Mouse (Mus musculus) thymus, postnatal 10 days (tissue): ENCODE measurements around the gene Zdhhc21.

Experiments used
- DNase-seq, 2 experiments: peaks; one replicate each; pipeline ENCODE4 v3.0.0; 2021; ENCODE audit warnings: low spot score in 2 of 2

The Zdhhc21 gene

GRCm38 (mm10) chr4:82859131-82860125 lies at the start of gene Zdhhc21:
Gene Zdhhc21 (minus strand): TSS chr4:82859958.
- DNase-seq = peak; percentile 63 to 77

- no peak for DNase-seq
Observed at GRCm38 (mm10) chr4:82895227-82895626, 35.5 kb upstream of the Zdhhc21 start.

DNA sequence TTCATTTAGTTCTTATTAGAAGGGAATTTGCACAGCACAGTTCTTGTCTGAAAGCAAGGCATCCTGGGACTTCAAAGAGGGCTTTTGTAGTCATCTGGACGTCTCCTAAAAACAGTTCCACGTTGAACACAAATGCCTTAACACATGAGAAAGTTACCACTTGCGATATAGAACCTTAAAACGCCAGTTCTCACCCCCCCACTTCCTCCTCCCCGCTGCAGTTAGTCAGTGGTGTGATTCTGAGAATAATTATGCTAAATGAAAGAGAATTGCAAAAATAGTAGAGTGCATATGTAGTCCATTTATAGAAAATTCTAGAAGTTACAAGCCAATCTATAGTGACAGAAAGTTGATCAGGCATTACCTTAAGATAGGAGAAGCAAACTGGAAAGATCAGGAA lies 32.5 kb upstream of the Zdhhc21 start:
- DNase-seq = no peak

- DNase-seq = no peak
Observed at GRCm38 (mm10) chr4:82891566-82891965, 31.8 kb upstream of the Zdhhc21 start.

GRCm38 (mm10) chr4:82891049-82891448 lies 31.3 kb upstream of the Zdhhc21 start:
- no peak for DNase-seq

GRCm38 (mm10) chr4:82890585-82890984 lies 30.8 kb upstream of the Zdhhc21 start:
- DNase-seq = no peak

DNA sequence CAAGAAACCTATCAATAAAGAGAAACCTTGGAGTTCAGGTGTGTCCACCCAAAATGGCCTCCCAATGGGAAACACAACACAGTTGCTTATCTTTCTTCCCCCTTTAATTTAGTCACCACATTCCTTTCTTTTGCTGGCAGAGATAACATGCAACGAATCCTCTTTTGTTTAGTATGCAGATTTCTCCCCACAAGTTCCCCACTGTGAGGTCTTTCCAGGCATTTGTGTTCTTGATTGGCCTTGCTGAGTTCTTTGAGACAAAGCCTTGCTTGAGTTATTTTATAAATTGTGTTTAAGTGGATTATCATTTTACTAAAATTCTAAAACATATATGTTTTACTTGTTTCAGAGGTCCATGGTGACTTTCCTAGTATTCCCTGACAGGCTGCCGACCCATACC lies 26.4 kb upstream of the Zdhhc21 start:
- DNase-seq = no peak

DNA sequence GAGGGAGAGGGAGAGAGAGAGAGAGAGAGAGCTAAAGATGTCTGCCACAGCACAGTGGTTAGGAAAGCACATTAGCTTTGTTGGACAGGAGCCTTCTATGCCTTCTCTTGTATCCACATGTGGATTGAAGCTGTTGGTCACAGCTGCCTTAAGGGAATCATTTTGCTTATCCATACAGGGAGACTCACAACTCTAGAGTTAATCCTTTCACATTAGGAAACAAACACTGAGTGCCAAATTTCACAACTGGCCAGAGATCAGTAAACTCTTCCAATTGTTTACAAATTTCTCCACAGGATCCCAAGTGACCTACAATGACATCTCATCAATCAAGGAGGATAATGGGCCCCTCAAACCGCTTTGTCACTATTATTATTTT lies 25.8 kb upstream of the Zdhhc21 start:
- no peak for DNase-seq

- DNase-seq = no peak
Observed at GRCm38 (mm10) chr4:82884636-82885534, 25.1 kb upstream of the Zdhhc21 start, which contains the start of gene Cer1. Gene Cer1 (minus strand): TSS chr4:82885148.

DNA sequence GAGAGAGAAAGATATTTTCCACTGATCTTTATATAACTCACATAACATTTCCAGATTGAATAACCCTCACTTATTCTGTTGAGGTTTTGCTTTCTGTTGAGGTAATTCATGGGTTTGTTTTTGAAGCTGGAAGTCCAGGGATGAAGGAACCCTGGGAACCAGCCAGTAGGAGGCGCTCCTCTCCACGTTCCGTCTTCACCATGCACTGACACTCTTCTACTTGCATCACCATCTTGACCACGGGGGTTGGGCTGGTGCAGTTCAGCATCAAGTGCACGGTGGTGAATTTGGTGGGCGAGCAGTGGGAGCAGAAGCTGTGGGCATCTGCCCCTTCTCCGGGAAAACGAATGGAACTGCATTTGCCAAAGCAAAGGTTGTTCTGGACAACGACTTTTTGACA lies 22.7 kb upstream of the Zdhhc21 start:
- no peak for DNase-seq

DNA sequence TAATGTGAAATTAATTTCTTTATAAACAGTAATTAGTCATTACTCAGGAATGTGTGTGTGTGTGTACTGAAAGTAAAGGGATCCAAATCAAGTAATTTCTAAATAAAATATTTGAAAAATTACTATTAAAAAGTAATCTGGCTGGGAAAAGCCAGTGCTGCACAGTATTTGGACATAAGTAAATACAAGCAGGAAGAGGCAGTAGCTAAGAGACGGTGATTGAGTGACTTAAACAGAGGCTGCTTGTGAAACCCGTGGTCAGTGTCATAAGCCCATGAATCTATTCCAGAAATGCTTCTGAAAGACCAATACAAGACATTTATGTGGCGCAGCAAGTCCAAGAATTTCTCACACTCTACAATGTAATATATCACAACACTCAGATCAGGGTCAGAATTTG lies 21.6 kb upstream of the Zdhhc21 start:
- no peak for DNase-seq

- DNase-seq = no peak
Observed at GRCm38 (mm10) chr4:82880243-82880642, 20.5 kb upstream of the Zdhhc21 start.

DNA sequence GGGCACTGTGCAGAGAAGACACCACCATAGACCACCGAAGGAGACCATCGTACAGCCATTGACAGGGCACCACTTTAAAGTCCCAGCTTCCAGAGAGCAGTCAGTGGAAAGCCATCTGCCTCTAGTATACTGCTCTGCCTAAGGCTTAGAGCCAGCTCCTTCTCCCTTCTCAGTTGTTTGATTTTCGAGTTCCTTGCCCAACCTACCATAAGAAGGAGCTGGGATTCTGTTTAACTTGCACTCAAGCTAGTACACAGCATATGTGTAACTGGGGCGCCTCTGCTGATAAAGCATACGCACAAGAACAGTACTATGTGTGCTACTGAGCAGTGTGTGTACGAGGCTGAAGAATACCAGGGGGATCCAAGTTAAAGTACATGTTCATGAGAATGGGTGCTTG lies 19.4 kb upstream of the Zdhhc21 start:
- DNase-seq = no peak

GRCm38 (mm10) chr4:82876656-82877055 lies 16.9 kb upstream of the Zdhhc21 start:
- no peak for DNase-seq

DNA sequence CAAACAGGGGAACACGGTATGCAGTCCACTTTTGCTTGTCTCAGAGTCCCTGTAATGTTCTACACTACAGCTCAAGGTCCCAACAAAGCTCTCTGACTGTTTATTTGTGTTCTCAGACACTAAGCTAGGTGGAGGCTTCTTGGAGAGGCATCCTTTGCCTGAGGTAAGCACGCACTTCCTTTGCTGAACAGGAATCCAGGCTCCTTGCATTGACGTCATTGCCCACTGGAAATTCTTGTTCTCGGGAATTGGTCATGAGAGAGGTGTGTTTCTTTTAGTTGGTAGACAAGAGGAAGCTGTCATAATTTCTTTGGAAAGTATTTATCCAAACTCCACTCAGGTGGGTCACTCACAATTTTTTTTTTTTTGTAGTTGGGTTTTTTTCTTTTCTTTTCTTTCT lies 15.8 kb upstream of the Zdhhc21 start:
- no peak for DNase-seq

- no peak for DNase-seq
Observed at GRCm38 (mm10) chr4:82874791-82875190, 15.0 kb upstream of the Zdhhc21 start.

- no peak for DNase-seq
Observed at GRCm38 (mm10) chr4:82872548-82872947, 12.8 kb upstream of the Zdhhc21 start.

- DNase-seq = no peak
Observed at GRCm38 (mm10) chr4:82872121-82872520, 12.4 kb upstream of the Zdhhc21 start.

GRCm38 (mm10) chr4:82870931-82871330 lies 11.2 kb upstream of the Zdhhc21 start:
- no peak for DNase-seq

- DNase-seq = no peak
Observed at GRCm38 (mm10) chr4:82867731-82868445, 8.1 kb upstream of the Zdhhc21 start.

- no peak for DNase-seq
Observed at GRCm38 (mm10) chr4:82867111-82867510, 7.4 kb upstream of the Zdhhc21 start.
